Mouse (Mus musculus) mesoderm, embryonic 11.5 days (tissue): Measurements from ENCODE around the gene Tspoap1.
A peak's percentile ranks its signal among the peaks of the same experiment; 100 is the strongest.

ENCODE experiments used
- DNase-seq: peaks from one replicate; pipeline ENCODE4 v3.0.0-alpha.2; 2012; ENCODE audit warnings: low read depth, low spot score

Tspoap1 gene

GRCm38 (mm10) chr11:87814831-87815230 is 54.5 kb downstream of the Tspoap1 start:
- no peak for DNase-seq

GRCm38 (mm10) chr11:87816707-87817442 is 56.5 kb downstream of the Tspoap1 start:
- peak; percentile 73 for DNase-seq

GRCm38 (mm10) chr11:87817443-87817773 is 57.1 kb downstream of the Tspoap1 start:
- DNase-seq: peak; percentile 65

- DNase-seq: peak; percentile 16
Observed at GRCm38 (mm10) chr11:87821502-87821901, 61.2 kb downstream of the Tspoap1 start.

- peak; percentile 50 for DNase-seq
Observed at GRCm38 (mm10) chr11:87828239-87828900, 68.0 kb downstream of the Tspoap1 start, which contains the start of gene Lpo. TSS of gene Lpo (minus strand) at chr11:87828289.
